Mouse (Mus musculus): ENCODE data around the gene Slc25a39. TPM values are rescaled to one million over a fixed set of nuclear protein-coding genes. Genes with fewer than 3 reads are reported as not detected.
"Not testable (repeated sequence)": the region's sequence is repeated elsewhere in the genome, so short reads cannot be mapped to it uniquely, and the experiment has no call there.

Gene Slc25a39
- polyA plus RNA-seq, 1 experiment from 2014 or later: 451 TPM

- H3K4me2 ChIP-seq: peak overlapping the region; percentile 97
- peaks cover 31% of the 10 kb centered on the region for H3K27me3 ChIP-seq
- WGBS (ENCODE audit: insufficient replicate concordance): 24% methylated on average over 8 of the region's 8 CpGs
- H3K9ac ChIP-seq: no peak overlapping the region
- H3K27ac ChIP-seq (replicated peaks): 0 out of 2 replicates have a peak overlapping the region, but pooled peaks have one; percentile 6
- peak overlapping the region; percentile 67 for H3K4me3 ChIP-seq (replicated peaks)
- H3K9me3 ChIP-seq (replicated peaks): no peaks in the 10 kb centered on the region
- no peak for ATAC-seq (ENCODE audit: insufficient read depth)
- no peaks in the 10 kb centered on the region; the same call in 1 of the 2 replicates for H3K36me3 ChIP-seq (replicated peaks)
- H3K4me1 ChIP-seq (replicated peaks): peaks cover 38% of the 10 kb centered on the region
Observed at GRCm38 (mm10) chr11:102428981-102429540, 21.3 kb upstream of the Slc25a39 start.

GRCm38 (mm10) chr11:102425555-102426316 is 18.0 kb upstream of the Slc25a39 start:
- H3K4me3 ChIP-seq (replicated peaks): no peak overlapping the region
- WGBS (ENCODE audit: insufficient replicate concordance): 48% methylated on average over 8 of the region's 8 CpGs
- H3K4me2 ChIP-seq: no peak overlapping the region
- no peak overlapping the region for H3K9ac ChIP-seq
- no peaks in the 10 kb centered on the region for H3K9me3 ChIP-seq (replicated peaks)
- no peaks in the 10 kb centered on the region for H3K36me3 ChIP-seq (replicated peaks)
- peaks cover 17% of the 10 kb centered on the region for H3K4me1 ChIP-seq (replicated peaks)
- no peak overlapping the region for H3K27ac ChIP-seq (replicated peaks)
- no peak for ATAC-seq (ENCODE audit: insufficient read depth)
- H3K27me3 ChIP-seq: peaks cover 33% of the 10 kb centered on the region

DNA sequence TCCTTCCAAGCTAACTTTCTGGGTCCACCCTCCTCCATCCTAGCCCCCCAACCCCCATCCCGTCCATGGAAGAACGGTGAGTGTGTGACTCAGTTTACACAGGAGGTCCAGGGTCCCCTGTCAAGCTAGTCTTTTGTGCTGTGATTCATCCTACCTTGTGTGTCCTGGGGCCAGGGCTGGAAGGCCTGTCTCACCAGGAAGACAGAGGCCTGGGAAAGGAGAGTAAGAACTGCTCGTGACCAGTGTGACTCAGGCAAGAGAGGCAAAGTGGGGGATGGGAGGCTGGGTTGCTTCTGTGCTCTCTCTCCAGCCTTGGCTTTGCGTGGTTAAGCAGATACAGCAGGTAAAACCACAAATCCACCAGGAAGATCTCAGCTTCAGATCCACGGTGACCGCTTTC is 16.9 kb upstream of the Slc25a39 start:
- peaks cover 8% of the 10 kb centered on the region for H3K4me1 ChIP-seq (replicated peaks)
- peaks cover 34% of the 10 kb centered on the region for H3K27me3 ChIP-seq
- H3K27ac ChIP-seq (replicated peaks): no peak overlapping the region
- no peak for ATAC-seq (ENCODE audit: insufficient read depth)
- H3K36me3 ChIP-seq (replicated peaks): no peaks in the 10 kb centered on the region
- 67% methylated on average over 6 of the region's 6 CpGs for WGBS (ENCODE audit: insufficient replicate concordance)
- H3K9ac ChIP-seq: no peak overlapping the region
- H3K4me3 ChIP-seq (replicated peaks): no peak overlapping the region
- H3K9me3 ChIP-seq (replicated peaks): no peaks in the 10 kb centered on the region
- H3K4me2 ChIP-seq: no peak overlapping the region

GRCm38 (mm10) chr11:102421559-102421958 is 13.8 kb upstream of the Slc25a39 start:
- ATAC-seq (ENCODE audit: insufficient read depth): no peak
- Histone ChIP-seq H3K4me1 (replicated peaks) (peaks cover 2% of the 10 kb centered on the region; the same call in 1 of the 2 replicates), H3K27me3 (peaks cover 22% of the 10 kb centered on the region), H3K27ac (replicated peaks) (no peak overlapping the region), H3K4me3 (replicated peaks) (no peak overlapping the region), H3K36me3 (replicated peaks) (no peaks in the 10 kb centered on the region), H3K9ac (no peak overlapping the region), H3K4me2 (no peak overlapping the region), H3K9me3 (replicated peaks) (no peaks in the 10 kb centered on the region)
- 47% methylated on average over 8 of the region's 8 CpGs for WGBS (ENCODE audit: insufficient replicate concordance)

GRCm38 (mm10) chr11:102418887-102419286 is 11.1 kb upstream of the Slc25a39 start:
- ATAC-seq (ENCODE audit: insufficient read depth): no peak
- H3K27me3 ChIP-seq: peaks cover 32% of the 10 kb centered on the region

DNA sequence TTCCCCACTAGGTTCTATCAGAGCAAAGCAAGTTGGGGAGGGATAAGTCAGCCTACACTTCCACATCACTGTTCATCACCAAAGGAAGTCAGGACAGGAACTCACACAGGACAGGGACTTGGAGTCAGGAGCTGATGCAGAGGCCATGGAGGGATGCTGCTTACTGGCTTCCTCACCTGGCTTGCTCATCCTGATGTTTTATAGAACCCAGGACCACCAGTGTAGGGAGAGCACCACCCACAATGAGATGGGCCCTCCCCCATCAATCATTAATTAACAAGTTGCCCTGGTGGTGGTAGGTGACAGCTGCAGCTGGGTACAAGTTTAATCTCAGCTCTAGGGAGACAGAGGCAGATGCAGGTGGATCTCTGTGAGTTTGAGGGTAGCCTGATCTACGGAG is 9.4 kb upstream of the Slc25a39 start:
- Histone ChIP-seq H3K27me3 (peaks cover 35% of the 10 kb centered on the region), H3K4me1 (replicated peaks) (peaks cover 2% of the 10 kb centered on the region; the same call in 1 of the 2 replicates), H3K4me2 (no peak overlapping the region), H3K27ac (replicated peaks) (no peak overlapping the region), H3K9me3 (replicated peaks) (no peaks in the 10 kb centered on the region), H3K9ac (no peak overlapping the region), H3K4me3 (replicated peaks) (no peak overlapping the region), H3K36me3 (replicated peaks) (no peaks in the 10 kb centered on the region)
- ATAC-seq (ENCODE audit: insufficient read depth): no peak
- WGBS (ENCODE audit: insufficient replicate concordance): 53% methylated on average over 1 of the region's 1 CpGs

More at GRCm38 (mm10) chr11:102418887-102419286, 11.1 kb upstream of the Slc25a39 start:
- no peak overlapping the region for H3K27ac ChIP-seq (replicated peaks)
- no peaks in the 10 kb centered on the region for H3K36me3 ChIP-seq (replicated peaks)
- no peak overlapping the region for H3K4me2 ChIP-seq
- peaks cover 2% of the 10 kb centered on the region; the same call in 1 of the 2 replicates for H3K4me1 ChIP-seq (replicated peaks)
- H3K9ac ChIP-seq: no peak overlapping the region
- H3K9me3 ChIP-seq (replicated peaks): no peaks in the 10 kb centered on the region
- H3K4me3 ChIP-seq (replicated peaks): no peak overlapping the region

DNA sequence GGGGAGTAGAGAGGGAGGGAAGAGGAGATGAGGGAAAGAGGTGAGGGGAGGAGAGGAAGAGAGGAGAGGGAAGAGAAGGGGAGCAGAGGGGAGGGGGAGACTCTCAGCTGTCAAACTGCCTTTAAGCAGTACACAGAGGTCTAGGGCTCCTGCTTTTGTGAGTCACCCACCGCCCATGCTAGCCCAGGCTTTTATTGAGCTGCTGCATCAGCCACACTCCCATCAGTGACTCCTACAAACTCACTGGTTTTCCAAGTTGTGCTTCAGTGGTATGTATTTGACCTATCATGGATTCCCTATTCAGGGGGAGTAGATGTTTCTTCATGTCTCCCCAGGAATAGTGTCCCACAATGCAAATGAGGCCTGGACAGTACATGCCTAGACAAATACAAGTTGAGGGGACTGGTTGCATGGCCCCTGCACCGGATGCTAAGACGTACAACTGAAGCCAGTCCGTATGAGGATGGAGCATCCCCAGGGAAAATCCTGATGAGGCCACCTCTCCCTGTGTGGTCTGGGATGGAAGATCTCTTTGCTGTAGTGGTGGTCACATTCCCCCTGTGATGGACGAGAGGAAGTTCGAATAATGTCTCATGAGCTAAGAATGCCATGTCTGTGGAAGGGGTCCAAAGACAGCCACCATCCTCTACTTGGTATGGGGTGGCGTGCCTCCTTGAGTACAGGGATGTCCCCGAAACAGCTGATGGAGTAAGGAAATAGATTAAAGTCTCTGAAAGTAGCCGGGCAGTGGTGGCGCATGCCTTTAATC is 7.5 kb upstream of the Slc25a39 start:
- no peaks in the 10 kb centered on the region for H3K9me3 ChIP-seq (replicated peaks)
- H3K27me3 ChIP-seq: peaks cover 30% of the 10 kb centered on the region
- no peak overlapping the region for H3K4me2 ChIP-seq
- no peak overlapping the region for H3K27ac ChIP-seq (replicated peaks)
- H3K9ac ChIP-seq: no peak overlapping the region
- H3K36me3 ChIP-seq (replicated peaks): no peaks in the 10 kb centered on the region
- H3K4me1 ChIP-seq (replicated peaks): peaks cover 15% of the 10 kb centered on the region
- ATAC-seq (ENCODE audit: insufficient read depth): no peak
- no peak overlapping the region for H3K4me3 ChIP-seq (replicated peaks)
- 65% methylated on average over 10 of the region's 10 CpGs for WGBS (ENCODE audit: insufficient replicate concordance)

DNA sequence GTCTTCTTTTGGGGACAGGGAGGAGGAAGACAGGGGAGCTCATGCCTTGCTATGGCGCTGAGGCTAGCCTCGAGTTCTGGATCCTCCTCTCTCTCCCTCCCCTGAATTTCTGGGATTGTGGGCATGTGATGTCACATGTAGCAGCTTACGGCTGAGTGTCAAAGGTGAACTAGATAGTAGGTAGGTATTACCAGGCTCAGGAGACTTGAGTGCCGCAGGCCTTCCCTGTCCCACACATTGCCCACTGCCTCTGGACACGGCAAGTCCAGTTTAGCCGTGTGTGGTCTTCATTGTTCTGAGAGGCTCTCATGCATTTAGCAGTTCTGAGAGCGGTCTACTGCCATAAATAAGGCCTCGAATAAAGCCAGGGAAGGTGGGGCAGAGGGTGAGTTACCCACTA is 5.3 kb upstream of the Slc25a39 start:
- ATAC-seq (ENCODE audit: insufficient read depth): no peak
- WGBS (ENCODE audit: insufficient replicate concordance): 72% methylated on average over 8 of the region's 8 CpGs
- H3K4me2 ChIP-seq: no peak overlapping the region

DNA sequence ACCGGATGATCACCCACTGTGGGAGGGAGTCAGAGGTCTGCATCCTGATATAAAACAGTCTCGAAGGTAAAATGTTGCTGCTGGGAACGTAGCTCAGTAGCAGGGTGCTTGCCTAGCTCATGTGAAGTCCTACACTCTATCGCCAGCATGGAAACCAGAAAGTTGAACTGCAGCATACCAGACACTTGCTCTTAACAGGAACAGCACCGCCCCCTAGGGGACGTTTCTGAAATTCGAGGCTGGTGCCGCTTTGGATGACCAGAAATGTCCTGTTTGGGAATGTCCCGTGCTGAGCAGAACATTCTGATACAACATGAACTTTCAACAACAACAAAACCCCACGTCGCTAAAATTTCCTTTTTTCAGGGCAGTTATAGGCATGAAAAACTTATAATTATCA is 4.0 kb upstream of the Slc25a39 start:
- 7% methylated on average over 11 of the region's 11 CpGs for WGBS (ENCODE audit: insufficient replicate concordance)
- Histone ChIP-seq H3K4me2 (peak overlapping the region; percentile 38; the same call in 1 of the 2 replicates), H3K4me1 (replicated peaks) (peaks cover 40% of the 10 kb centered on the region), H3K27me3 (peaks cover 19% of the 10 kb centered on the region), H3K4me3 (replicated peaks) (peak overlapping the region; percentile 17), H3K9me3 (replicated peaks) (no peaks in the 10 kb centered on the region), H3K36me3 (replicated peaks) (no peaks in the 10 kb centered on the region), H3K9ac (no peak overlapping the region), H3K27ac (replicated peaks) (peak overlapping the region; percentile 53)
- ATAC-seq (ENCODE audit: insufficient read depth): no peak

More for the DNA sequence above, 5.3 kb upstream of the Slc25a39 start:
- Histone ChIP-seq H3K4me3 (replicated peaks) (no peak overlapping the region), H3K4me1 (replicated peaks) (peaks cover 34% of the 10 kb centered on the region), H3K9me3 (replicated peaks) (no peaks in the 10 kb centered on the region), H3K27ac (replicated peaks) (no peak overlapping the region), H3K9ac (no peak overlapping the region), H3K36me3 (replicated peaks) (no peaks in the 10 kb centered on the region), H3K27me3 (peaks cover 30% of the 10 kb centered on the region)

DNA sequence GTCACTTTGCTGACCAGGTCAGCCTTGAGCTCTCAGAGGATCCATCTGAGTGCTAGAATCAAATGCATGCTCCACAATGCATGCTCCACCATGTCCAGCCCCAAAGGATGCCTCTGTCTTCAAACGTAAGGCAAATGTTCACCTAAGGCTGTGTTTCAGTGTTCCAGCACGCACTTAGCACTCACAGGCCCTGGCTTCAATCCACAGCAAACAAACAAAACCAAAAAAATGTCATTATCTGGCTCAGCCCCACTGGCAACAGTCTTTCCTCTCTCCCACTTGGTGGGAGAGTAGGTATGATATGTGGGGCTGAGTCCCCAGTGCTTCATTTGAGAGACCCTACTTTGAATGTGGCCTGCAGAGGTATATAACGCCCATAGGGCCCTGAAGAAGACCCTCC is 3.3 kb upstream of the Slc25a39 start:
- H3K4me2 ChIP-seq: peak overlapping the region; percentile 38; the same call in 1 of the 2 replicates
- H3K9ac ChIP-seq: no peak overlapping the region
- no peak for ATAC-seq (ENCODE audit: insufficient read depth)
- H3K9me3 ChIP-seq (replicated peaks): no peaks in the 10 kb centered on the region
- peak overlapping the region; percentile 53 for H3K27ac ChIP-seq (replicated peaks)
- WGBS (ENCODE audit: insufficient replicate concordance): 72% methylated on average over 3 of the region's 3 CpGs
- peaks cover 4% of the 10 kb centered on the region for H3K36me3 ChIP-seq (replicated peaks)
- H3K27me3 ChIP-seq: peaks cover 17% of the 10 kb centered on the region
- H3K4me3 ChIP-seq (replicated peaks): no peak overlapping the region
- peaks cover 47% of the 10 kb centered on the region for H3K4me1 ChIP-seq (replicated peaks)

DNA sequence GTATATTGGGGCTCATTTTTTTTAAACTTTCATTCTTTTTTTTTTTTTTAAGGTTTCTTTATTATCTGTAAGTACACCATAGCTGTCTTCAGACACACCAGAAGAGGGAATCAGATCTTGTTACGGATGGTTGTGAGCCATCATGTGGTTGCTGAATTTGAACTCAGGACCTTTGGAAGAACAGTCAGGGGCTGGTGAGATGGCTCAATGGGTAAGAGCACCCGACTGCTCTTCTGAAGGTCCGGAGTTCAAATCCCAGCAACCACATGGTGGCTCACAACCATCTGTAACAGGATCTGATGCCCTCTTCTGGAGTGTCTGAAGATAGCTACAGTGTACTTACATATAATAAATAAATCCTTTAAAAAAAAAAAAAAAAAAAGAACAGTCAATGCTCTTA is 2.6 kb upstream of the Slc25a39 start:
- peaks cover 11% of the 10 kb centered on the region for H3K36me3 ChIP-seq (replicated peaks)
- H3K9me3 ChIP-seq (replicated peaks); ATAC-seq (ENCODE audit: insufficient read depth); H3K9ac ChIP-seq; H3K4me3 ChIP-seq (replicated peaks): not testable (repeated sequence)
- peaks cover 14% of the 10 kb centered on the region for H3K27me3 ChIP-seq
- peaks cover 54% of the 10 kb centered on the region for H3K4me1 ChIP-seq (replicated peaks)
- H3K27ac ChIP-seq (replicated peaks): peak overlapping the region; percentile 98
- 81% methylated on average over 3 of the region's 3 CpGs for WGBS (ENCODE audit: insufficient replicate concordance)
- H3K4me2 ChIP-seq: peak overlapping the region; percentile 95; the same call in 1 of the 2 replicates
